14 mouse cellular contexts compared by ENCODE assay signal in the genomic region with DNA sequence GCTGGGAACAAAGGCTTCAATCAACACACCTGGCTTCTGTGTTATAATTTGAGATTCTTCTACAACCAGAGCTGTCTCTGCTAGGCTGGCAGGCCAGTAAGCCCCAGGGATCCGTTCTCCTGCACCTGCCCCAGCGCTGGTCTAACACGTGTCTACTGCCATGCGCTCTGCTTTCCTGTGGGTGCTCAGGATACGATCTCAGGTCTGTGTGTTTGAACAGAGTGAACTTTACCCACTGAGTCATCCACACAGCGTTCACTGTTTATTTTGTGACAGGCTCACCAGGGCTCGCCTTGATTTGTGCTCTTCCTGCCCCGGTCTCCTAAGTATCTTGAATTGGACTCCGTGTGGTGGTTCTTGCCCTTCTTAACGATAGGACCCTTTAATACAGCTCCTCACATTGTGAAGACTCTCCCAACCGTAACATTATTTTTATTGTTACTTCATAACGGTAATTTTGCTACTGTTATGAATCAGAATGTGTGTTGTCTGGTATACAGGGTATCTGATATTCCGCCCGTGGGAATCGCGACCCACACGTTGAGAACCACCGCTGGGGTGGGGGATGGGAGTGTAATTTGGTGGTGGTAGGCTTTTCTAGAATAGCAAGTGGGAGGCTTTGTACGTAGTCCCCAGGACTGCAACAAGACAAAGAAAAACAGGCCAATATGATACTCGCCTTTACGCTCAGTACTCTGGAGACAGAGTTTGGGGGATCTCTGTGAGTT. TPM values are rescaled to one million over a fixed set of nuclear protein-coding genes. Genes with fewer than 3 reads are reported as not detected.
DNase-seq lines count a peak whose midpoint lies in the region; ATAC-seq and TF ChIP-seq lines count a peak whose summit lies in the region.
"Had no signal": no experiment of that assay in that cellular context is flagged by ENCODE, and none has a peak within 500 bp of the region (broad histone marks: within the 10 kb centered on the region; RNA-seq: fewer than 3 reads in every experiment).

No protein-coding gene starts in this region.

- peak; percentile 64 for DNase-seq in kidney, adult 11 months
- DNase-seq in kidney, postnatal 10 days = no peak
- peak; percentile 17 for DNase-seq in T-cell, adult 2 months (ENCODE audit: low spot score)
- peak; percentile 85 for DNase-seq in thymus, postnatal 0 days (ENCODE audit: low spot score)
- DNase-seq in gastrocnemius, adult 2 months = no peak
- DNase-seq in embryo, embryonic 10.5 days (ENCODE audit: low spot score) = no peak
- no peak for DNase-seq in right cerebral cortex, postnatal 10 days (ENCODE audit: low spot score in 2 of 2)
- DNase-seq: B cell, adult 2 months; cerebellum, postnatal 36 days; heart, adult 2 months had no signal

- H3K9me3 ChIP-seq in liver, embryonic 12.5 days (replicated peaks) = no peaks in the 10 kb centered on the region
- H3K9me3 ChIP-seq: hindbrain, embryonic 10.5 days; limb, embryonic 12.5 days had no signal

- 72% methylated on average over 21 of the region's 21 CpGs for WGBS in liver, embryonic 12.5 days (ENCODE audit: insufficient replicate concordance)

- peaks cover 18% of the 10 kb centered on the region for H3K27me3 ChIP-seq in liver, embryonic 12.5 days (replicated peaks)

- intact Hi-C loops in gastrocnemius, adult 2 months (cut with DNase I) = loop anchor here (5.0 kb wide), 1 partner anchor 90 kb away; a partner anchor contains a TSS

- H3K4me2 ChIP-seq in liver, embryonic 12.5 days = no peak overlapping the region
- H3K4me2 ChIP-seq: limb, embryonic 12.5 days had no signal

- no peak overlapping the region for H3K4me3 ChIP-seq in liver, embryonic 12.5 days
- no peak overlapping the region for H3K4me3 ChIP-seq in gastrocnemius, adult 2 months
- H3K4me3 ChIP-seq: heart, adult 2 months; hindbrain, embryonic 10.5 days; limb, embryonic 12.5 days had no signal

- H3K9ac ChIP-seq in liver, embryonic 12.5 days = no peak overlapping the region
- H3K9ac ChIP-seq: limb, embryonic 12.5 days had no signal

- no peak for TF ChIP-seq CTCF in gastrocnemius, adult 2 months (IDR thresholded peaks at IDR 0.05)

- peaks cover 13% of the 10 kb centered on the region; the same call in 1 of the 2 replicates for H3K4me1 ChIP-seq in liver, embryonic 12.5 days
- H3K4me1 ChIP-seq: limb, embryonic 12.5 days had no signal

- ATAC-seq in liver, embryonic 12.5 days = peak; percentile 70

- H3K27ac ChIP-seq in liver, embryonic 12.5 days = peak overlapping the region; percentile 66
- no peak overlapping the region for H3K27ac ChIP-seq in gastrocnemius, adult 2 months
- H3K27ac ChIP-seq: heart, adult 2 months; hindbrain, embryonic 10.5 days; limb, embryonic 12.5 days had no signal

- H3K36me3 ChIP-seq in liver, embryonic 12.5 days = no peaks in the 10 kb centered on the region
- H3K36me3 ChIP-seq: hindbrain, embryonic 10.5 days; limb, embryonic 12.5 days had no signal

RNA-seq across cellular contexts. Expression of a gene that starts 10.0 kb away (rescaled TPM):
- not detected in 2 replicates for polyA plus RNA-seq in liver, embryonic 12.5 days (2016; fragmentation: Nextera tagmentation; extraction: Ambion mirVana)
- not detected in 2 replicates for polyA plus RNA-seq in thymus, postnatal 0 days (2015; fragmentation: Nextera tagmentation; extraction: Ambion mirVana)
- not detected for total RNA-seq in gastrocnemius, adult 2 months (2021)
- total RNA-seq: heart, adult 2 months had no signal
- polyA plus RNA-seq: heart, adult 2 months had no signal

RNA-seq across cellular contexts. Expression of a gene that starts 19.2 kb away (rescaled TPM):
- polyA plus RNA-seq in liver, embryonic 12.5 days (2016; fragmentation: Nextera tagmentation; extraction: Ambion mirVana) = not detected in 2 replicates
- 0.46 and 0.59 TPM in 2 replicates for polyA plus RNA-seq in thymus, postnatal 0 days (2015; fragmentation: Nextera tagmentation; extraction: Ambion mirVana)
- not detected for total RNA-seq in gastrocnemius, adult 2 months (2021)
- polyA plus RNA-seq: hindbrain, embryonic 10.5 days; limb, embryonic 12.5 days had no signal

RNA-seq across cellular contexts. Expression of a gene that starts 19.3 kb away (rescaled TPM):
- polyA plus RNA-seq in liver, embryonic 12.5 days (2016; fragmentation: Nextera tagmentation; extraction: Ambion mirVana) = 3.7 and 5.4 TPM in 2 replicates
- polyA plus RNA-seq in thymus, postnatal 0 days (2015; fragmentation: Nextera tagmentation; extraction: Ambion mirVana) = 9.5 and 13.1 TPM in 2 replicates
- 1 to 10 TPM; 1.3 to 1.5 TPM for total RNA-seq in gastrocnemius, adult 2 months (2021)

RNA-seq across cellular contexts. Expression of a gene that starts 45.2 kb away (rescaled TPM):
- polyA plus RNA-seq in liver, embryonic 12.5 days (2016; fragmentation: Nextera tagmentation; extraction: Ambion mirVana) = 0.95 and 1.0 TPM in 2 replicates
- 2.6 and 4.2 TPM in 2 replicates for polyA plus RNA-seq in thymus, postnatal 0 days (2015; fragmentation: Nextera tagmentation; extraction: Ambion mirVana)
- not detected for total RNA-seq in gastrocnemius, adult 2 months (2021)
- polyA plus RNA-seq: testis, adult 2 months had no signal

RNA-seq across cellular contexts. Expression of a gene that starts 45.9 kb away (rescaled TPM):
- polyA plus RNA-seq in liver, embryonic 12.5 days (2016; fragmentation: Nextera tagmentation; extraction: Ambion mirVana) = not detected in 2 replicates
- 0.10 and 0.14 TPM in 2 replicates for polyA plus RNA-seq in thymus, postnatal 0 days (2015; fragmentation: Nextera tagmentation; extraction: Ambion mirVana)
- total RNA-seq in gastrocnemius, adult 2 months (2021) = not detected
- total RNA-seq: heart, adult 2 months had no signal
- polyA plus RNA-seq: heart, adult 2 months; hindbrain, embryonic 10.5 days; limb, embryonic 12.5 days; testis, adult 2 months had no signal

Comparison
In these comparisons a context has a peak if more than half of its experiments do, and no peak if none do; other contexts are left out.
1. DNase-seq: peak in kidney, adult 11 months (single experiment), T-cell, adult 2 months (single experiment) and thymus, postnatal 0 days (single experiment); none in kidney, postnatal 10 days (single experiment), gastrocnemius, adult 2 months (single experiment), embryo, embryonic 10.5 days (single experiment) and right cerebral cortex, postnatal 10 days (0 of 2).